Mouse (Mus musculus) cortical plate, adult 2 months (tissue): Measurements from ENCODE around the gene Jakmip3.

Source experiments
- CTCF ChIP-seq: fragments of 200-500 bp; IDR thresholded peaks from 2 replicates; pipeline ENCODE4 v1.5.1; 2011; ENCODE audit warnings: mild to moderate bottlenecking, control low read depth, low read length; ENCODE audit not compliant: insufficient read depth; ENCODE audit errors: extremely low read depth
- POLR2A ChIP-seq: fragments of 200-500 bp; IDR thresholded peaks from 2 replicates; pipeline ENCODE4 v1.6.1; 2011; ENCODE audit warnings: mild to moderate bottlenecking, low read length, control low read depth; ENCODE audit not compliant: insufficient read depth; ENCODE audit errors: extremely low read depth

DNA sequence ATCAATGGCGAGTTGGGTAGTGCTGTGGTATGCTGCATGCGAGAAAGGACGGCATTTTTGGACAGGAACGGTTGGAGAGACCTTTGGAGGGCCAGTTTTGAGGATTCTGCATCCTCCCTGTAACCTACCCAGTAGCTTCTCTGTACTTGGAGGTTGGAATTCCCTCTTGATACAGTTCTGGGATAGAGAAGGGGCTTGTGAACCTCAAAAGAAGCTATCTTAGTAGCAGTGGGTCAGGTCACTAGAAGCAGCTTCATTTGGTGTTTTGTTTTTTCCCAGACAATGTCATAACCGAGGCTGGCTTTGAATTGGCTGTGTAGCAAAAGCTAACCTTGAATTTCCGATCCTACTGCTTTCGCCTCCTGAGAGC, 30.4 kb upstream of the Jakmip3 start:
- TF ChIP-seq POLR2A (no peak), CTCF (no peak)
